Mouse (Mus musculus) liver, embryonic 14 days (tissue): ENCODE data around the gene Larp6. TPM values are rescaled to one million over a fixed set of nuclear protein-coding genes. Genes with fewer than 3 reads are reported as not detected.

Source experiments
- polyA plus RNA-seq: library from polyadenylated mRNA; depleted of rRNA; stranded (reverse); fragments of >200 nt; gene quantifications from 2 replicates; pipeline ENCODE4 v1.2.3, GENCODE M21; 2012; rRNA removed

Gene Larp6
- polyA plus RNA-seq: 0.02 and 0.05 TPM in 2 replicates

DNA sequence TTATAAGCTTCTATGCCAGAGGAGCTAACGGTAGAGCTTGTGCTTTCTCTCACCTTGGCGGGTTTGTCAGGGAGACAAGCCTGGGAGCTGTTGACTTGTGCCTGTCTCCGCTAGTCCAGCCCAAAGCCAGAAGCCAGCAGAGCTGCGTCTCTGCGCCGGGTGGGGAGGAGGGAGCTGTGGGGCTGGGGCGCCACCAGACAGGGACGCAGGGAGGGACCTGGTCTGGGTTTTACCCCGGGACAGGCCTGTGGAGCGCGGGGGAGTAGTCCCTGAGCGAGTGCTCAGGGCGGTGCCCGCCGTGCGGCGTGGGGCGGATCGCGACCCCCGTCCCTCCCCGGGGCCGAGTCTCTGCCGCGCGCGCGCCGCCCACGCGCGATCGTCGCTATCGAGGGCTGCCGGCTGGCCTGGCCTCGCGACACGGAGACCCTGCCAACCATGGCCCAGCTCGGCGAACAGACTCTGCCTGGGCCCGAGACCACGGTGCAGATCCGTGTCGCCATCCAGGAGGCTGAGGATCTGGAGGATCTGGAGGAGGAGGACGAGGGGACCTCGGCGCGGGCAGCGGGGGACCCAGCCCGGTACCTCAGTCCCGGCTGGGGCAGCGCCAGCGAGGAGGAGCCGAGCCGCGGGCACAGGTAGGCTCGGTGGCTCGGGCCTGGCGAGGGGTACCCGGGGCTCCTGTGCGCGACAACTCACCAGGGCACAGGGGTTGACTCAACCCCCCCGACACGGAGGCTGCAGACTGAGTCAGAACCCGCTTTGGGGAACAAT lies at the start of gene Larp6:
Gene Larp6 (plus strand): TSS at position 219 of the 771 bp plus-strand sequence.

DNA sequence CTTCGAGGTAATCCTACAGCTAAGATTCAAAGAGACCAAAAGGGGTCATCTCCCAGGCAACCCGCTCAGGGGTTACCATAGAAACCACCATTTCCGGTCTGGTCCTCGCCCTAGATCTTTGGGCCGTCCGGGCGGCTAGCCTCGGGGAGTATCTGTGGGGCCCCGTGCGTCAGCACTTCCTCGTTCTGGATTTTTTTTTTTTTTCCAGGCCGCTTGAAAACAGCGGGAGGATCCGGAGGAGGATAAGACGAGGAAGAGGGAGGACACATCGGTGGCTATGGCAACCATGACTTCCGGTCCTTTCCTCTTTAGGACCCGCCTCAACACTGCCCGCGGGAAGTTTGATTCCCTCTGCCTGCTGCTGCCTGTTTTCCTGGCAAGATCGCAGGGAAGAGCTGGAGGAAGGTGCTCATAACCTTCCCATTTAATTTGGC lies 24.9 kb upstream of the Larp6 start, which contains the start of gene Lrrc49:
Gene Lrrc49 (minus strand): TSS at position 268 of the 434 bp plus-strand sequence.

Other genes starting within 250 kb of the Larp6 start
- 0.31 and 0.44 TPM in 2 replicates for gene Thsd4, start 190.9 kb upstream of the Larp6 start, polyA plus RNA-seq
- 0.71 and 0.87 TPM in 2 replicates for gene Lrrc49, start 24.8 kb upstream of the Larp6 start, polyA plus RNA-seq
- 1.8 and 2.2 TPM in 2 replicates for gene Uaca, start 81.6 kb downstream of the Larp6 start, polyA plus RNA-seq